Mouse (Mus musculus) embryo, embryonic 9.5 days (tissue): ENCODE results near the gene Tgm3.

Source experiments
- DNase-seq: peaks from one replicate; pipeline ENCODE4 v3.0.0-alpha.2; 2017; ENCODE audit errors: extremely low spot score

The Tgm3 gene

DNA sequence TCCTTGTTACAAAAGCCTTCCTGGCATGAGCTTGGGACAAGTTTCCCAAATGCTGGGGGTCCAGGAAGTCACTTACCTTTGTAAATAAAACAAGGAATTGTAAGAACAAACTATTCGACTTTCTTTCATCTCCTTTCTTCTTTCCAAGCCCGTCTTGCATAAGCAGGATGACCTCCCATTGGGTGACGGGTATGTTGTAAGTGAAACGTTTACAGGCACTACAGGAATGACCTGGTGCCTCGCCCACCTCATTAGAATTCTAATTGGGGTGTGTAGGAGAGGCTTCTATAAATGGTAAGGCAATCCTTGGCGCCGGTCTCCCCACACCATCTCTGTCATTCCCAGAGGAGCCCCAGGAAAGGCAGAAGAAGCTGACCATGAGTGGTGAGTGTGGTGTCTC lies at the start of gene Tgm3:
TSS of gene Tgm3 (plus strand) at position 324 of the 400 bp plus-strand sequence.
- DNase-seq, result no peak

DNA sequence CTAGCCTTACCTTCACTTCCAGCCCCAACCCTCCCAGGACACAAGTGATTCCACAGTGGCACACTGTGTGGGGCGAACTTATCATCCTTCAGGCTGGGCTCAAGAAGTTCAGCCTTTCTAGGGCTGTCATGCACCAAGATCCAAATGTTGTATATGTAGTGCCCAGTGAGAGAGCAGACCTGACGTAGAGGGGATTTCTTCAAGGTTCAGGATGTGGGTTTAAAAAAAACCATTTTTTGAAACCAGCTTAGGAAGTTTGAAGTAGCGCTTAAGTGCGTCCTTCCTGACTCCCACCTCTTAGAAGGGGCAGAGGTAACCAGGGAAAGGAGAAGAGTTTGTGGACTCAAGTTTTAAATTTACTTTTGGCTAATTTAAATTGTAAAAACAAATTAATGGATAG lies 31.5 kb upstream of the Tgm3 start:
- no peak for DNase-seq

DNA sequence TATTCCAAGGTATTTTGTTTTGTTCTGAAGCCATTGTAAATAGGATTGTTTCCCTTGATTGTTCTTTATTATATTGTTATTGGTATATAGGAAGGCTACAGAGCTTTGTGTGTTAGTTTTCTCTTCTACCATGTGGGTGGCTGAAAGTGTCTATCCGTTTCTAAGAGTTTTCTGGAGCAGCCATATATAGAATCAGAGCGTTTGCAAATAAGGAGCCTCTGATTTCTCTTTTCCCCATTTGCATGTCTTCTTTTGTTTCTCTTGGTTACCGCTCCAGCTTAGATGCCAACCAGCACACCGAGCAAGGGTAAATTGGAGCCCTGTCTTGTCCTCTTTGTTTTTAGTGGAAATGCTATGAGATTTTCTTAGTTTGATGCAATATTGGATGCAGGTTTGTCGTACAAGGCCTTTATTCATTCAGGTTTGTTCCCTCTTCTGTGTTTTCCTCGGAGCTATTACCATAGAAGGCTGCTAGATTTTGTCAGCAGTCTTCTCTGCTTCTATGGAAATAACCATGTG lies 24.6 kb upstream of the Tgm3 start:
- DNase-seq, result no peak

DNA sequence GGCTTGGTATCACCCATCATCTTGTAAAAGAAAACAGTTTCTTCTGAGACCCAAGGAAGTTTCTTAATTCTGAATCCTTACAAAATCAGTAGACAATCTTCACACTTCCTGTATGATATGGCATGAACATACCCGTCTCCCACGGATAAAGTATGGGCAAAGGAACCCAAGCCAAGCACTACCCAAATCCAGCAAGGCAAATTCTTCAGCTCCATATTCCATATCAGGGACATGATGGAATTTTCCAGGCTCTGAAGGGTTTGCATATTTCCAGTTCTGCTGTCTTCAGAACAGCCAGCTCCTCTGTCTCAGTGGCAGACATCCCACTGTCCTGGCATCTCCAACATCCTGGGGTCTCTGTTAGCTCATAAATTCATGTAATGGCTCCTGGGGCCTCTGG lies 22.5 kb upstream of the Tgm3 start:
- DNase-seq, result no peak

DNA sequence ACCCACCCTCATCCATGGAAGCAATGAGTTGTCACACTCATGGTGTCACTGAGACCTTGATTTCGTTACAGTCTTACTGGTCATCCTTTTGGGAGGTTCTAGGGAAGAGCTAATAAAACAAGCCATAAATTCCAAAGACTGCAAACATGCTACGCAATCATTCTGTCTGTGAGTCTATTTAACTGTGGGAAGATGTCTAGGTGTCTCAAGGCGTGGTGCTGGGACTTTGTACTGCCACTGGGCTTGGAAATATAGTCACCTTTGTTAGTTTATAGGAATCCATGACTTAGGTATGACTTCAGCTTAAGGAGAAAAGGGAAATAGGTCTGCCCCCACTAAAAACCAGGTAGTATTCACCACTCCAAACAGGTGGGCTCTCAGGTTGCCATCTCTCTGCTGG lies 17.7 kb upstream of the Tgm3 start:
- DNase-seq, result no peak

DNA sequence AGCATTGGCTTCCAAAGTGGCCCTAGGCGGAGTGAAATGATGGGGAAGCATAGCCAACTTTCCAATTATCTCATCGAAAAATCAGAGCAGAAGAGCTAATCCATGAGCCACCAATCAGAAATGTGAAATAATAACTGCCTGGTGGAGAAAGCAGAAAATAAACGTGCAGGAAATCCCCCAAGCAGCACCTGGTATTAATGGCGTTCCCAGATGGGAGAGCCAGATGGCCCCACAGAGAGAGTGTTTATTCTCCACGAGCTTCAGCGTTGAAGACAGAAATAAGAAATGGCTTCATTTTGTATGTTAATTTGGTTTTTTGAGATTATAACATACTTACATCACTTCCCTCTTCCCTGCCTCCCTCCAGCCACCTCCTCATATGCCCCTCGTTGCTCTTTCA lies 13.7 kb upstream of the Tgm3 start:
- no peak for DNase-seq

DNA sequence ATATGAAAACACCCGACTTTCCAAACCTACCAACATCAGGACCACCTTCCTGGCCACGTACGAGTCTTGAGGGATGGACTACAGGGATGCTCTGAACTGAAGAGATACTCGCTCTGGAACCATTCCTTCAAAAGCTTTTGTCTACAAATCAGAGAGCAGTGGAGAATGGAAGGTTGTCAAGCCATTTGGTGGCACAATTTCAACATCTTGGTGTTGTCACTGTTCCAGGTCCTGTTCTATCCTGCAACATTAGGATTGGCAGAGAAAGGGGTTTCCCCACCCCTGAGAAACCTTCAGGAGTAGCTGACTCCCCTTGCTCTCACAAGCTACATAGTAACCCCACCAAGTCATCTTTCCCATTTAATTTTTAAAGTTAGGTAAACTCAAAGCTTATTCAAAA lies 12.9 kb upstream of the Tgm3 start:
- no peak for DNase-seq

DNA sequence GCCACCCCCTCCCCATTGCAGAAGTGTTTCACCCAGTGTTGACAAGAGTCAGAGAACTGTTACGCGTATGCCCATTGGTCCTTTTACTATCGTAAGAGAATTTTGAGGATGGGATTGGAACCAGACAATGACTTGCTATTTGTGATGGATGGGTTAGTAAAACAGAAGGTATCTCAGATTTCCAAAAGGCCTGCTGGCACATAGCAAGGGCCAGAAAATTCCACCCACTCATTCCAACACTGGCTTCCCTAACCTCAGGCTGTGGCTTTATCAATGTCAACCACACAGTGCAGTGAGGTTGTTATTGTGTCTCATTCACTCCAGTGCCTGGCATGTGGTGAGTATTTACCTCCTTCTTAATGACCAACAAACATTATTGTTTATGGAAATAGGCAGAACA lies 11.5 kb upstream of the Tgm3 start:
- DNase-seq, result no peak

DNA sequence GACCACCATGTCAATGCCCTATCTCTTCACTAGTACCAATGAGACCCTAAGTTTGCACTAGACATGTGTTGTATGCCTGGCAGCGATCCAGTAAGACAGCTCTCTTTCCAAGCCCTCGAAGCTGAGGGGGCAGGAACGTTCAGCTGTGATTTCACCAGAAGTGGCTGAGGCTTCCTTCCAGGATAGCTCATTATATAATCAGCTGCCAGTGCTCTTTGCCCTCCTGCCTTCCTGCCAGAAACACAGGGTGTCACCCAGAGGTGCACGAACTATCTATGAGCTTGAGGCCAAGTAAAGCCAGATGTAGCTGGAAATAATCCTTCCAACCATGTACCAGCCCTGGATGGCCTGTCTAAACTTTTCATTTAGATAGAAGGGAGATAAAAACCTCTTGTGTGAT lies 8.1 kb upstream of the Tgm3 start:
- no peak for DNase-seq

DNA sequence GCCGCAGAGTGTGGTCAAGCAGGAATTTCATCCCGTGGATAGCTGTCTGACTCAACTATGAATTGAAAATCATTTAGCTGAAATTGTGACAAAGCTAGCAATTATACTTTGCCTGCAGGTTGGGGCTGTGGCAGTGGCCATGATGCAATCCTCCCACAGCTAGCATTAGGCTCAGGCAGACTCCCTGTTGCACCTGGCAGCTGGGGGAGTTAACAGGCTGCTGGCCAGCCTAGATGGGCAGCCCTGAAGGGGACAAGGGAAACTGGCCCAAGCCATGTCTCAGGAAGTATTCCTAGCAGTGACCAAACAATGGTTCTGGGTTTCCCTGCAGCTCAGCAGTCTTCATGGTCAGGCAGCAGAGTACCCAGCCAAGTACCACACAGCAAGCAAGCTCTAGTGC lies 2.8 kb upstream of the Tgm3 start:
- no peak for DNase-seq

DNA sequence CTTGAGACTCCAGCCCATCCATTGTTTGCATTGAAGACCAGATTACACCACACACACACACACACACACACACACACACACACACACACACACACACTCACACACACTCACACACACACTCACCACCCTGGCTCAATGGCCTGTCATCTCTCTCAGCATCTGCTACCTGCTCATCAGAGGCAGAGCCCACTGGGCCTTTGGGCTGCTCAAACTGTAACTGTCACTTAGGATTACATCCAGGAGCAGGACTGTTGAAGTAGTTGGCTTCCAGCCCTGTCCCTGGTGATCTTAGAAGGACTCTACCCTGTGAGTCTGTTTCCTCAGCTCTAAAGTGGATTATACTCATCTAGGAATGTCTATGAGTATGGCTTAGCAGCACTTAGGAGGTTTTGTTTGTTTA lies 1.5 kb downstream of the Tgm3 start:
- no peak for DNase-seq

DNA sequence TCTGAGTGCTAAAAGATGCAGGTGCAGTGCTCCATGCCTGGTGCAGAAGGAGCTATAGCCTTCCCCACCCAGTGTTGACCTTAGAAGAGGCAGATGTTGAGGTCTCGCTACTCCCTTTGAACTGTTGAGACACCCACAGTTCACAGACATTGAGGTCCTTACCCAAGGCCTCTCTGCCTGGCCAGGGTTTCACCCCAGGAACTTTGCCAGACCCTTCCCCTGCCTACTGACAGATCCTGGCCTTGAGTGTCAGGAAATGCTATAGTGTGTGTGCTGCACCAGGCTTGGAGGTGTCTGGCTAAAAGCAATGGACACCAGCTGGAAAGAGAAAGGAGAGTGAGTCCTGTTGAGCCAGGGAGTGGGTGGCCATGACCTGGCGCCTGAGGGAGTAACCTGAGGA lies 3.0 kb downstream of the Tgm3 start:
- no peak for DNase-seq

DNA sequence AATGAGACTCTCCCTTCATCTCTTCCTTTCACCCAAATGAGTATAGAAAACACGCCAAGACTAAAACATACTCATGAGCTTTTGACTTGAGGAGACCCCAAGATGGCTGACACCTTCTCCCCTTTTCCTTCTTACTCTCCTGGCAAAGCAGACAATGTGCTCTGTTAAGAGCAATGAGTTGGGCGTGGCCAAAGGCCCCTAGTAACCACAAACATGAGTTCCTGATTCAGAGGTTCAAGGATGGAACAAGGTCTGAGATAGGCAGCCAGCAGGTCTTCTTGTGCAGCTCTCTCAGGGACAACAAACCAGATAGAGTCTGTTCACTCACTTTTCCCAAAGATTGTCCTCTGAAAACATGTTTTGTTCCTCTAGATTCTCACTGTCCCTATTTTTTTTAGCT lies 5.9 kb downstream of the Tgm3 start:
- DNase-seq, result no peak

DNA sequence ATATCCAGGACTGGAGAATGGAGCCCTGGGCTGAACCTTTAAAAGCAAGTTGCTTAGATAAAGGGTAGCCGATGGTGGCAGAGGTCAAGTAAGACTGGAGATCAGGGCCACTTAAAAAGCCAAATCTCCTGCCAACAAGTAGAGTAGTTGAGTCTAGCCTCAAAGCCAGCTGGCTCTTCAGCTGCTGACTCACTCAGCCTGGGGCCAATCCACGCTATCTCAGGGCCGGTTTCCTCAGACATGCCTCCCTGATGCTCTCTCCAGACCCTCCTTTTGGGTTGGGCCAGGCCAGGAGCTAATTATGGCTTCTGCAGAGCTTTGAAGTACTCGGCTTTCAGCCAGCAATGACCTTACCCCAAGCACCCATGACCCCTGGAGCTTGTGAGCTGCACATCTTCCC lies 15.7 kb downstream of the Tgm3 start:
- no peak for DNase-seq

DNA sequence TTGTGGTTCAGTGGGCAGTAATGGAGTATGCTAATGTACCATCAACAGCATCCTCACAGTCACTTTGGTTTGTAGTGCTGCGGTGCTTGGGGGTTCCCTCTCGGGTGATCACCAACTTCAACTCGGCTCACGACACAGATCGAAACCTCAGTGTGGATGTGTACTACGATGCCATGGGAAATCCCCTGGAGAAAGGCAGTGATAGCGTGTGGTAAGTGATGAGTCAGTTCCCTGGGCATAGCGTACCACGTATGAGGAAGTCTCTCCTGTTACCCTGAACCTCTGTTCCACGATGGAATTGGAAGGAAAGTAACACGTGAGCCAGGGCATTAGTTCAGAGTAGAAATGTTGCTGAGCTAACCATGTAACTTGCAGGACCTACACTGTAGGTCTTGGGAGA lies 17.7 kb downstream of the Tgm3 start:
- no peak for DNase-seq

DNA sequence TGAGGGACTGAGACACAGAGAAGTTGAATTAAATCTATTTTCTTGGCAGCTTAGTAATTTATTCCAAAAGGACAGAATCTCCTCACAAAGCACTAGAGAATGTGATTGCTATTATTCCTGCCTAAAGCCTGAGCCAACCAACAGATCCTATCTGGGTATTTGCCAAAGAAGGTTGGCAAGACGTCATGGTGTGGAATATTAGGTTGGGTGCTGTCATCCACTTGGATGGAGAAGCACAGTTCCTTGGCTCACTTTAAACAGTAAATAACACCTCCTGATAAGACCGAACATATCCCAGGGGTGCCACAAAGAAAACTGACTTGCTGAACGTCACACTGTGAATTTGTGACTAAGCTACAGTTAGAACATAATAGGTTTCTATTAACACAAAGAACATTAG lies 20.5 kb downstream of the Tgm3 start:
- DNase-seq, result no peak

DNA sequence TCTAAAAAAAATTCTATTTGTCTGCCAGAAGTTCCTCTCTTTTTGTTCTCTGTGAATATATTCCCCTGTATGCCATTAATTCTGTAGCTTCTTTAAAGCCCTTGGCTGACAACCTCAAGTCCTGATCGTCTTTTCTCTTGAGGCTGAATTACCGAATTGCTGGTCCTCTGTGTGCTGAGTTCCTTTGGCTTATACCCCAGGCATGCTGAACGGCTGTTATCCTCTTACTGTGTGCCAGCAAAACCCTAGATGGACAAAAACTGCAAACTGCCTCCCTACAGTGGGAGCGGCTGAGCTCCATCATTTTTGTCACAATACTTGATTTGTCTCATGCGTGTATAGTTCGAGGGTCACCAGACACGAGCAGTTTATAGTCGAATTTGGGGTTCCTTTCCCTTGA lies 24.7 kb downstream of the Tgm3 start:
- DNase-seq, result no peak

DNA sequence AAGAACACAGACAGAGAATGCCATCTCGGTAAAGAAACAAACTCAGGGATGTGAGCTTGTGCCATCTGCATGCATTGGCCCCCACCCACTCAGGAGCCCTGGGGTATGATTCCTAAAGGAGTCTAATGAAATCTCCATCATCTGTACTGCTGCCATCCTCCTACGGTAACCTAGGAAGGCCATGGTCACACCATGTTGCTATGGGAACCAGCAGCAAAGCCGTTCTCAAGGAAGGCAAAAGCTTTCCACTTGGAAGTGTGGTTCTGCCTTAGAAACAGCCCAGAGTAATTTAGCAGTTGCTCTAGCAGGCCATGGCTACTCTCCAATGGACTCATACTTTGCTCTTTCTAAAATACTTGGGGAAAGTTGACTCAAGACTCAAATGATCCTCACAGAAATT lies 26.8 kb downstream of the Tgm3 start:
- DNase-seq, result no peak

DNA sequence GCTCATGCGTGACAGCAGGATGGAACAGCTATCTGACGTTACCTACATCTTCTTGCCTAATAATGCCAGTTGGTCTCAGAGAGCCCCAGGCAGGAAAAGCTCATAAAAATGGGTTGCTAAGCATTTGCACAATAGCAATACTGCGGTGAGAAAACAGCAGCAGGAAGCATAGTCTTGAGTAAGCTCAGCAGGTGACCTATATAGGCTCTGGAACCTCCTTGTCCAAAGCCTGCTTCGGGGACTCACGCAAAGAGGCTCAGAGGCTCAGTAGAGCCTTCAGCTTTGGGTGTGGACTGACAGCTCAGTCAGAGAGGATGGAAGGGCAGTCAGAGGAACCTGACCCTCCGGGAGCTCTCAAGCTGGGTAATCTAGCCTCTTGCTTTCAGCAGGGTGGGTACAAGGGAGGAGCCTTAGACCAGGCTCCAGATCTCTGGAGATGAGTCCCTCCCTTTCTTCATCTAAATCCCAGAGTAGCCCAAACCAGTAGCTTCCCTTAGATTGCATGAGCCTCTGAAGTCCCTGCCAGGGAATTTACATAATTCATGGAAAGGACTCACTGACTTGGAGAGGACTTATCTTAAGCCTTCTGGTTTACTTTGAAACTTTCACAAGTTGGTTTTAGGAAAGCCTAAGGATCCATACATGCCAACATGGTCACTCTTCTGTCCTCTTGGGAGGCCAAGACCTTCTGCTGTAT lies 28.2 kb downstream of the Tgm3 start:
- DNase-seq, result no peak

DNA sequence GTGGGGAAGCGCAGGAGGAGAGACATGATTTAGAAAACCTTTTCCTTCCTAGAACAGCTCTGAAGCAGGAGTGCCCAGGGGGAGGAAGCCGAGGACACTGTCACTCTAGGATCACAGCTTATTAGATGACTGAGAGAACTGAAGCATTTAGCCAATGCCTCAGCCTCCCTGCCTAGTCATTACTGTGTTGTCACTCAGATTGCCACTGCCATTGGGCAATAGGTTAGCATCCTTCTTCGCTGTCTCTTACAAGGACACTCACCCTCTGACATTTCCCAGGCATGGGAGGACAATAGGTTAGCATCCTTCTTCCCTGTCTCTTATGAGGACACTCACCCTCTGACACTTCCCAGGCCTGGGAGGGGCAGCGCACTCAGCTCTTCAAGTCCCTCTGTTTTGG lies 31.7 kb downstream of the Tgm3 start:
- DNase-seq, result no peak

DNA sequence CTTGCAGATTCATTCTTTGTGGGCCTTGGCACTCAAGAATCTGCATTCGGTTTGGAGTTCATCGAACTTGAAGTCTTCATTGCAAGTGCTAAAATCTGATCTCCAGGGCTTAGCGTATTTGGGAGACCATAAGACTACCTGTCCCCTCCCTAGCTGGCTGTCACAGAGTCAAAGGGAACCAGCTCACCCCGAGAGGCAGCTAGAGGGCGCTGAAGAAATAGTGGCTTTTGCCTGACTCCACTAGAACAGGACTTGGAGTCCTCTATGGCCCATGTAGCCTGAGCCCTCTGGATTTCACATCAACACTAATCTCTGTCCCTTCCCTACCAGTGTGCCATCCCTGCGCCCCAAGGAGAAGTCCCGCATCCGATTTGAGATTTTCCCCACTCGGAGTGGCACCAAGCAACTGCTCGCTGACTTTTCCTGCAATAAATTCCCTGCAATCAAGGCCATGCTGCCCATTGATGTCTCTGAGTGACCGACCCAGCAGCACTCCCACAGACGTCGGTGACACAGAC lies 35.8 kb downstream of the Tgm3 start:
- DNase-seq, result peak; percentile 26

DNA sequence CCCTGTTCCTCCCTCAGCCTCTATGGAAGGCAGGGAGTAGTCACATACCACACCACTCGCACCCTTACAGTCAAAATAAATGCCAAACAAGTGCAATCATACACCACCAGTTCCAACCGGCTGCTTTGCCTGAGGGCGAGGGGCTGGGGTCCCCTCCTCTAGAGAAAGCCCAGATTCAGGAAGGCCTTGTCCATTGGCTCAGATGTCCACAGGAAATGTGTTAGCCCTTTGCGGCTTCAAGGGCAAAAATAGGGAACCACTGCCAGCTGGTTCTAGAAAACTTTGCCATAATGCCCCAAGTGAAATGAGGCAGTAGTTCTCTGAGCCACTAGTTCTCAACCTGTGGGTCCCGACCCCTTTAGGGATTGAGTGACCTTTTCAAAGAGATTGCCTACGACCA lies 36.6 kb downstream of the Tgm3 start:
- DNase-seq, result no peak

DNA sequence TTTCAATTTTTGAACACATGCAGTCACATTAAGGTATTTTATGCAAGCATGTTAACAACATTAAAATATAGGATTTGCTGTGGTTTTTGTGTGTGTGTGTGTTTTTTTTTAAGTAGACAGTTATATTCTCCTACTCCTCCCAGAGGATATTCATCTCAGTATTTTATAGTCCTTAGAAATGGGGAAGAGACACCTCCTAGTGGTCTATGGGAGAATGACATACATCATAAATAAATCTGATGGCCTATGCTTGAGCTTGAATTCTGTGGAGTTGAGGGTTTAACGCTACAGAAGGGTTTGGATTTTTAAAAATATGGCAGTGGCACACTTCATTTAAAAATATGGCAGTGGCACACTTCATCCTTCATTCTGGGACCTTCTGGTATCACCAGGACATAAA lies 46.0 kb downstream of the Tgm3 start:
- DNase-seq, result peak; percentile 10

DNA sequence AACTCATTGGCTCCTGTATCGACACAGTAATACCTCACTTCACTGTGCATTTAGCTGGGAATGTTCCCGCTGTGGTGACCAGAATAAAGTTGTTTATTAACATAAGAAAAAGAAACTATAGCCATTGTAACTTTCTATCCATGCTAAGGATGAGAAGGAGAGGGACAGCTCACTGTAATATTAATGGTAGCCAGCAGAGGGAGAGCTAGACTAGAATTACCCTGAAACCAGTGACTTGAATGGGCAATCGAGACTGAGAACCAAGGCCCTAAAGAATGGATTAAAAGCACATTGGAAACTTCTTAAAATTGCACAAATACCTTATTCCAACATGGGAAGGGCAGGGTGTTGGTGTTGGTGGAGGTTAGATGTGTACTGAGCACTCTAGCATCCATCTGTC lies 56.1 kb downstream of the Tgm3 start:
- DNase-seq, result peak; percentile 34
